Mouse (Mus musculus) kidney, adult 2 months (tissue): ENCODE measurements around the gene Ceacam18.

Experiments
- CTCF ChIP-seq: fragments of 200-500 bp; conservative IDR thresholded peaks from 2 replicates; pipeline ENCODE4 v1.5.1; 2011; ENCODE audit warnings: low read depth, mild to moderate bottlenecking, control low read depth, low read length, moderate library complexity, mixed read lengths; ENCODE audit not compliant: insufficient read depth, insufficient read length
- POLR2A ChIP-seq: fragments of 200-500 bp; IDR thresholded peaks from one replicate; pipeline ENCODE4 v1.6.1; 2011; ENCODE audit warnings: low read depth, low read length, control low read depth

GRCm38 (mm10) chr7:43637118-43637517 lies 2.6 kb downstream of the Ceacam18 start:
- no peak for TF ChIP-seq CTCF
- TF ChIP-seq POLR2A: no peak
